Mouse (Mus musculus) neural tube, embryonic 15.5 days (tissue): ENCODE measurements at regions not wholly inside any gene's neighbourhood (a gene's known extent, or its start where the extent isn't known, plus 50 kb on each side); places are given as distances from the start of the nearest gene placed in this dataset.

Experiments used
- ATAC-seq: fragments of 200-750 bp; cut with Nextera tagmentation; 2 replicates; pipeline ENCODE4 v1.8.0; 2017; ENCODE audit warnings: mild to moderate bottlenecking, moderate TSS enrichment, moderate library complexity; ENCODE audit not compliant: low FRiP score
- H3K27ac ChIP-seq: fragments of 300-500 bp; sonication (generic); replicated peaks from 2 replicates; pipeline ENCODE4 v1.5.1; 2015; ENCODE audit warnings: mild to moderate bottlenecking, inconsistent platforms
- H3K27me3 ChIP-seq: fragments of 300-500 bp; sonication (generic); replicated peaks from 2 replicates; pipeline ENCODE4 v1.6.1; 2015; ENCODE audit warnings: inconsistent platforms
- H3K36me3 ChIP-seq: fragments of 300-500 bp; sonication (generic); 2 replicates; pipeline ENCODE4 v1.6.1; 2015; ENCODE audit warnings: inconsistent platforms
- H3K4me1 ChIP-seq: fragments of 300-500 bp; sonication (generic); 2 replicates; pipeline ENCODE4 v1.6.1; 2015; ENCODE audit warnings: inconsistent platforms
- H3K4me2 ChIP-seq: fragments of 300-500 bp; sonication (generic); 2 replicates; pipeline ENCODE4 v1.6.1; 2015; ENCODE audit warnings: inconsistent platforms, mild to moderate bottlenecking, moderate library complexity
- H3K4me3 ChIP-seq: fragments of 300-500 bp; sonication (generic); replicated peaks from 2 replicates; pipeline ENCODE4 v1.5.1; 2015; ENCODE audit warnings: mild to moderate bottlenecking, inconsistent platforms
- H3K9ac ChIP-seq: fragments of 300-500 bp; sonication (generic); replicated peaks from 2 replicates; pipeline ENCODE4 v1.6.1; 2015; ENCODE audit warnings: mild to moderate bottlenecking, inconsistent platforms
- H3K9me3 ChIP-seq: fragments of 300-500 bp; sonication (generic); replicated peaks from 2 replicates; pipeline ENCODE4 v1.6.1; 2016; ENCODE audit warnings: inconsistent platforms
- WGBS: fragments of 180-500 bp; shearing (Covaris S2); methylation state at CpG from one replicate; pipeline ENCODE4 v1.1.7; 2015; ENCODE audit warnings: mixed read lengths; 5-methylcytosine and 5-hydroxymethylcytosine counted together

GRCm38 (mm10) chr14:24606444-24607173 lies 119.7 kb downstream of the Rps24 start:
- Histone ChIP-seq H3K36me3 (no peaks in the 10 kb centered on the region), H3K9me3 (no peaks in the 10 kb centered on the region), H3K9ac (no peak overlapping the region), H3K4me1 (peaks cover 13% of the 10 kb centered on the region), H3K27me3 (no peaks in the 10 kb centered on the region), H3K4me2 (no peak overlapping the region), H3K27ac (peak overlapping the region; percentile 37; the same call in 1 of the 2 replicates), H3K4me3 (no peak overlapping the region)
- 19% methylated on average over 14 of the region's 14 CpGs for WGBS
- ATAC-seq = peak; percentile 31; the same call in 1 of the 2 replicates

- no peaks in the 10 kb centered on the region for H3K9me3 ChIP-seq
- H3K27ac ChIP-seq = no peak overlapping the region
- H3K27me3 ChIP-seq = no peaks in the 10 kb centered on the region
- 94% methylated on average over 1 of the region's 1 CpGs for WGBS
- no peak overlapping the region for H3K4me2 ChIP-seq
- peaks cover 10% of the 10 kb centered on the region for H3K4me1 ChIP-seq
- ATAC-seq = no peak
- no peaks in the 10 kb centered on the region for H3K36me3 ChIP-seq
- H3K9ac ChIP-seq = no peak overlapping the region
- H3K4me3 ChIP-seq = no peak overlapping the region
These were observed 121.4 kb downstream of the Rps24 start for GRCm38 (mm10) chr14:24608356-24608755.

GRCm38 (mm10) chr14:24612254-24612995 lies 125.5 kb downstream of the Rps24 start:
- H3K4me3 ChIP-seq = no peak overlapping the region
- H3K27ac ChIP-seq = peak overlapping the region; percentile 48
- no peaks in the 10 kb centered on the region for H3K9me3 ChIP-seq
- no peak overlapping the region for H3K9ac ChIP-seq
- whole genome bisulfite sequencing = 53% methylated on average over 4 of the region's 4 CpGs
- peaks cover 21% of the 10 kb centered on the region for H3K4me1 ChIP-seq
- no peaks in the 10 kb centered on the region for H3K36me3 ChIP-seq
- no peaks in the 10 kb centered on the region for H3K27me3 ChIP-seq
- ATAC-seq = no peak
- no peak overlapping the region for H3K4me2 ChIP-seq

GRCm38 (mm10) chr14:24615776-24616175 lies 128.9 kb downstream of the Rps24 start:
- 70% methylated on average over 3 of the region's 3 CpGs for WGBS
- Histone ChIP-seq H3K9ac (no peak overlapping the region), H3K4me3 (no peak overlapping the region), H3K9me3 (no peaks in the 10 kb centered on the region), H3K4me1 (peaks cover 43% of the 10 kb centered on the region), H3K36me3 (no peaks in the 10 kb centered on the region), H3K27ac (peak overlapping the region; percentile 95), H3K27me3 (no peaks in the 10 kb centered on the region), H3K4me2 (no peak overlapping the region)
- no peak for ATAC-seq

DNA sequence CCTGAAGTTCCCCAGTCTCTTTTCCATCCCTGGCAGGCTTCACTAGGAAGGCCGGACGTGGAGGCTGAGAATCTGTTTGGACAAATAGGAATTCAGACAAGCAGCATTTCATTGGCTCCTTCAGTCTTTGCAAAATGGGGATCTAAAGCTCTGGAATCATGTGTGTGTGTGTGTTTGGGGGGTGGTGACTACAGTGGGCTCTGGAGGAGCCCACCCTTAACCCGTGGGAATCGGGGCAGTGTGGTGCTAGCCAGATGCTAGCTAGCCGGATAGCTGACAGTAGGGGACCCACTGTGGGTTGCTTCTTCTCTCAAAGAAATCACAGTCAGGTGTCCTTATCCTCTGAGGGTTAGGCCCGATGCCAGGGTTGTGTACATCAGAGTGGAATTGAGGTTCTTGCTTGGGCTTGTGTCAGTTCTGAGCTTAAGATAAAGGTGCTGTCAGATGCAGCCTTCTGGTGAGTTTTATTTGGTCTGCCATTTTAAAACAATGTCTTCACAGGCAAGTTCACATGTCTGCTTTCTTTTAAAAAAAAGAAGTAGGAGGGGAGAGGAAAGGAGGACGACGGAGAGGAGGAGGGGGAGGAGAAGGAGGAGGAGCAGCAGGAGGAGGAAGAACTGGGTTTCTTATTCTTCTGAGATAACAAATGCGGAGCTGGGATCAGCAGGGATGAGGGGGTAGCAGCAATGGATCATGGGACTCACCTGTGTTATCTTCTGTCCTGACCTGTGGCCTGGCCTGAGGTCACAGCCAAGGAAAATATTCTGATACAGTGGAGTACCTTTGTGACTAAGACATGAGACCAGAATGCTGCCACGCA lies 129.6 kb downstream of the Rps24 start:
- Histone ChIP-seq H3K4me3 (no peak overlapping the region), H3K9me3 (no peaks in the 10 kb centered on the region), H3K4me1 (peaks cover 43% of the 10 kb centered on the region), H3K36me3 (no peaks in the 10 kb centered on the region), H3K27ac (peak overlapping the region; percentile 95), H3K4me2 (peak overlapping the region; percentile 23), H3K9ac (peak overlapping the region; percentile 22; the same call in 1 of the 2 replicates), H3K27me3 (no peaks in the 10 kb centered on the region)
- no peak for ATAC-seq
- WGBS = 21% methylated on average over 10 of the region's 10 CpGs

DNA sequence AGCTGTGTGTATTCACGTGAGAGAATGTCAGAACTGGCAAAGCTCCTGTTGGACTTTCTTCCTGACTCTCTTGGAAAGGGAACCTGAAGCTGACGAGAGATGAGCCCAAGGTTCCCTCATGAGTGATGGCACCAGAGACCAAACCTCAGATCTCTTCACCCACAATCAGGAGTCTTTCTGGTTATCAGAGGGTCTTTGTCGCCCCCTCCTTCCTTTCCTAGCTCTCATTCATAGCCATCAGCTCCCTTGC lies 130.1 kb downstream of the Rps24 start:
- Histone ChIP-seq H3K4me2 (peak overlapping the region; percentile 23), H3K9me3 (no peaks in the 10 kb centered on the region), H3K4me1 (peaks cover 43% of the 10 kb centered on the region), H3K9ac (peak overlapping the region; percentile 22; the same call in 1 of the 2 replicates), H3K36me3 (no peaks in the 10 kb centered on the region), H3K27ac (peak overlapping the region; percentile 95), H3K4me3 (no peak overlapping the region), H3K27me3 (no peaks in the 10 kb centered on the region)
- 9% methylated on average over 3 of the region's 3 CpGs for WGBS
- ATAC-seq = no peak

DNA sequence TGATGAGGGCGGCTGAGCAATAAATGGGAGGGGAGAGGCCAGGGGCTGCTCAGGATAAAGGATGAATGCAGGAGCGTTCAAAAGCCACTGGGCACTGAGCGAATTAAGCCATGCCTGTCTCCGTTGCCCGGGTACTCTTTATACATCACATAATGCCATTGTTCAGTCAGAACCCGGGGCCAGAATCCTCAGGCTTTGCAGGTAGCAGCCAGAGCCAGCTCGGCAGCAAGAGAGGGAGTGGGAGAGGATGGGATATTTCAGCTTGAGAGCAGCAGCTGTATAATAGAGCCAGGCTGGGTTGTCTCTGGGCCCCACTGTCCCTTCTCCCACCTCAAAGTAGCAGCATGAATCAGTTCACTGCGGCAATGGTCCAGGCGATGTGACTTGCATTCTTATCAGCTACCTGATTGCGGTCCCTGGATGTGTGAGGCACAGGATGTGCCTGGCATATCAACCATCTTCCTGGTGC lies 130.5 kb downstream of the Rps24 start:
- no peaks in the 10 kb centered on the region for H3K27me3 ChIP-seq
- peak overlapping the region; percentile 95 for H3K27ac ChIP-seq
- peaks cover 44% of the 10 kb centered on the region for H3K4me1 ChIP-seq
- peak overlapping the region; percentile 22 for H3K9ac ChIP-seq
- H3K9me3 ChIP-seq = no peaks in the 10 kb centered on the region
- H3K4me3 ChIP-seq = no peak overlapping the region
- WGBS = 18% methylated on average over 10 of the region's 10 CpGs
- H3K4me2 ChIP-seq = peak overlapping the region; percentile 23; the same call in 1 of the 2 replicates
- no peaks in the 10 kb centered on the region for H3K36me3 ChIP-seq
- ATAC-seq = peak; percentile 87

DNA sequence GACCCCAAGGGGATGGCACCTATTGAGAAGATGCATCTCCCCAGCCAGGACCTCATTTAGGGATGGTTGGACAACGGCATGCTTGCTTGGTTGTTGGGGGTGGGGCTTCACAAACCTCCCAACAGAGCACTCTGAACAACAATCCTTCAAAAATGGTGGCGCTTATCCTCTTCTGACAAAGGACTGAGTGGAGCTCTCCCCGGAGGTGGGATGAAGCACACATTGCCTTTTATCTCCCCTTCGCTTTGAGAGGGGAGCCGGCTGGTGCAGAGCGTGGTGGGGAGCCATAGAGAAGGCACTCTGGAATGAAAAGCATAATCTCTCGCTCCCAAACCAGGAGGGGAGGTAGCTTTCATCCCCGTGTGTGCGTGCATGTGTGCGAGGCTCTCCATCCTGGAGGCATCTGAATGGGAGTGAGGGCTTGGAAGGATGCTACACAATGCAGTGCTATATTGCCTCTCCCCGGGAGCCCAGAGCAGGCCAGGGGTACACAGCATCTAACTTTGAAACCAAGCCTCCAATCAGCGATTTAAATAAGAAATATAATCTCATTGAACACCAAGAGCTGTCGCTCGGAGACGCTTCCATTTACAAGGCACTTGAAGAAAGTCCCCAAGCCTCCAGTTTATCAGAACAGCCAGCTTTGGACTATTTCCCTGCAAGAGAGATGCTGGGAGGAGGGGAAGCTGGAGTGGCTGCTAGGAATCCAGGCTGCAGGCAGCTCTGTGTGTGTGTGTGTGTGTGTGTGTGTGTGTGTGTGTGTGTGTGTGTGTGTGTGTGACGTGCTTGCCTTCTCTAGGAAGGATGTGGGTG lies 131.5 kb downstream of the Rps24 start:
- Histone ChIP-seq H3K4me2 (peak overlapping the region; percentile 25; the same call in 1 of the 2 replicates), H3K27me3 (no peaks in the 10 kb centered on the region), H3K9me3 (no peaks in the 10 kb centered on the region), H3K27ac (peak overlapping the region; percentile 95), H3K9ac (peak overlapping the region; percentile 22), H3K36me3 (no peaks in the 10 kb centered on the region), H3K4me3 (no peak overlapping the region), H3K4me1 (peaks cover 50% of the 10 kb centered on the region)
- peak; percentile 67 for ATAC-seq
- 11% methylated on average over 16 of the region's 16 CpGs for WGBS

GRCm38 (mm10) chr14:24631994-24632393 lies 145.1 kb downstream of the Rps24 start:
- Histone ChIP-seq H3K4me1 (0 out of 2 replicates have a peak, but pooled peaks cover 3% of the 10 kb centered on the region), H3K4me3 (no peak overlapping the region), H3K4me2 (no peak overlapping the region), H3K9me3 (no peaks in the 10 kb centered on the region), H3K36me3 (no peaks in the 10 kb centered on the region), H3K9ac (no peak overlapping the region), H3K27ac (no peak overlapping the region), H3K27me3 (no peaks in the 10 kb centered on the region)
- ATAC-seq = no peak
- 91% methylated on average over 1 of the region's 1 CpGs for WGBS

DNA sequence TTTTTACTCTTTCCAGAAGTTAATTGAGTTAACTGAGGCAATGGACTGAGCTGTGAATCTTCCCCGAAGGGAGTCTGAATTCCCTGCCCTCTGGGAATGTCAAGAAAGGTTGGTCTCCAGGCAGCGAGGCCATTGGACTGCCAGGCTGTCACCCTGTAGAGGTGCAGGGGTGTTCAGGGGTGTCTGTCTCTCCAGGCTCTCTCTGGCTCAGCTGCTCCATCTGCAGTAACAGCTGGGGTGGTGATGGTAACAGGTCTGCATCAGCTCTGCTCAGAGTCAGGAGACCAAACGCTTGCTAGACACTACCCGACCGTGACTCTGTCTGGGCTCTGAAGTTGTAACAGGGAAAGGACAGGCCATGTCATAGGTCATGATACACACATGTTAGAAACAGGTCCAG lies 154.9 kb downstream of the Rps24 start:
- WGBS = 50% methylated on average over 5 of the region's 5 CpGs
- Histone ChIP-seq H3K27ac (no peak overlapping the region), H3K27me3 (no peaks in the 10 kb centered on the region), H3K4me3 (no peak overlapping the region), H3K9ac (no peak overlapping the region), H3K36me3 (no peaks in the 10 kb centered on the region), H3K4me1 (peaks cover 18% of the 10 kb centered on the region), H3K4me2 (no peak overlapping the region), H3K9me3 (no peaks in the 10 kb centered on the region)
- no peak for ATAC-seq
